ENCODE assay signal across 8 mouse cellular contexts in genomic region chr6:54565665-54566545, GRCm38 (mm10). TPM values are rescaled to one million over a fixed set of nuclear protein-coding genes. Genes with fewer than 3 reads are reported as not detected.
DNase-seq lines count a peak whose midpoint lies in the region; TF ChIP-seq lines count a peak whose summit lies in the region.

TSS of gene Scrn1 (minus strand) at chr6:54566489.

- H3K4me3 ChIP-seq in lung, adult 2 months (replicated peaks; ENCODE audit: extremely low read depth, low read depth, low read length) = peak within 1 kb of the TSS; percentile 67

- TF ChIP-seq CTCF in lung, adult 2 months (IDR thresholded peaks at IDR 0.05; ENCODE audit: insufficient read depth, low read length) = no peak

- DNase-seq in T-cell, adult 2 months (ENCODE audit: low spot score) = peak; percentile 3
- DNase-seq in cerebellum, adult 9-10 months = peak; percentile 79
- DNase-seq in frontal cortex, adult 2 months (ENCODE audit: extremely low spot score in 1 of 2, low spot score in 1 of 2) = peak; percentile 69 to 82
- peak; percentile 71 for DNase-seq in heart, postnatal 4 days
- DNase-seq in layer of hippocampus, adult 9-11 months = peak; percentile 81
- DNase-seq in lung, adult 2 months = peak; percentile 50
- peak; percentile 35 for DNase-seq in ovary, postnatal 14 days (ENCODE audit: low spot score)
- DNase-seq in urinary bladder, postnatal 36 days (ENCODE audit: low spot score in 2 of 2) = peak; percentile 37 to 55

- WGBS in lung, adult 2 months = 3% methylated on average over 60 of the region's 60 CpGs

- no peak for TF ChIP-seq POLR2A in lung, adult 2 months (IDR thresholded peaks at IDR 0.05; ENCODE audit: borderline replicate concordance, extremely low read depth, low read depth, low read length)

- peaks cover 3% of the 10 kb centered on the region; the same call in 1 of the 2 replicates for H3K4me1 ChIP-seq in lung, adult 2 months (ENCODE audit: control insufficient read depth, insufficient read depth, low read length)

RNA-seq across cellular contexts. Expression of gene Scrn1, which starts in this region (rescaled TPM):
- 101 and 121 TPM in 2 replicates for polyA plus RNA-seq in frontal cortex, adult 2 months (2012; rRNA removed)
- 10 to 100 TPM in 1 of 2 experiments, 1 to 10 TPM in 1; 7.4 to 10.5 TPM for total RNA-seq in heart, postnatal 4 days (2021)
- polyA plus RNA-seq in lung, adult 2 months (2012; rRNA removed) = 9.5 and 12.7 TPM in 2 replicates

Comparison
In these comparisons a context has a peak if more than half of its experiments do, and no peak if none do; other contexts are left out.
1. Peak in every context shown above with its lines: DNase-seq and H3K4me3 ChIP-seq.
2. DNase-seq: peak in every context shown above with its lines; median percentile 81 in layer of hippocampus, adult 9-11 months; 79 in cerebellum, adult 9-10 months; 76 in frontal cortex, adult 2 months; 71 in heart, postnatal 4 days; 50 in lung, adult 2 months; 46 in urinary bladder, postnatal 36 days; 35 in ovary, postnatal 14 days; 3 in T-cell, adult 2 months.